Mouse (Mus musculus): ENCODE results near the gene Krt80.

- TF ChIP-seq POLR2A (IDR thresholded peaks at IDR 0.05; ENCODE audit: low read depth, low read length) (no peak), CTCF (conservative IDR thresholded peaks at IDR 0.05 in 1 of 2, IDR thresholded peaks at IDR 0.05 in 1 of 2; ENCODE audit: low read depth in 2 of 2, low read length in 2 of 2) (no peak), NRF1 (IDR thresholded peaks at IDR 0.05; ENCODE audit: low read depth, low read length) (no peak), SIN3A (IDR thresholded peaks at IDR 0.05; ENCODE audit: low read length) (no peak), ELF1 (IDR thresholded peaks at IDR 0.05; ENCODE audit: low read depth, low read length) (no peak), KAT2A (IDR thresholded peaks at IDR 0.05; ENCODE audit: insufficient replicate concordance, low read length) (no peak), MAX (IDR thresholded peaks at IDR 0.05; ENCODE audit: low read length) (no peak), EP300 (IDR thresholded peaks at IDR 0.05; ENCODE audit: low read length) (no peak), GABPA (IDR thresholded peaks at IDR 0.05; ENCODE audit: insufficient replicate concordance, low read depth, low read length) (no peak)
Observed at GRCm38 (mm10) chr15:101308440-101309348, 61.3 kb downstream of the Krt80 start.
